Mouse (Mus musculus) intestine, embryonic 14.5 days (tissue): Measurements from ENCODE around the gene Prpsap1. TPM values are rescaled to one million over a fixed set of nuclear protein-coding genes. Genes with fewer than 3 reads are reported as not detected.

Experiments
- ATAC-seq: fragments of 200-750 bp; cut with Nextera tagmentation; replicated peaks from 2 replicates; pipeline ENCODE4 v1.8.0; 2017; ENCODE audit warnings: low read depth, moderate number of reproducible peaks, moderate TSS enrichment, moderate library complexity; ENCODE audit not compliant: low FRiP score, low TSS enrichment
- DNase-seq: peaks from one replicate; pipeline ENCODE4 v3.0.0-alpha.2; 2018; ENCODE audit warnings: low spot score
- H3K27ac ChIP-seq: fragments of 300-500 bp; sonication (generic); 2 replicates; pipeline ENCODE4 v1.5.1; 2014; ENCODE audit warnings: low read depth, mild to moderate bottlenecking, control low read depth
- H3K27me3 ChIP-seq: fragments of 300-500 bp; sonication (generic); replicated peaks from 2 replicates; pipeline ENCODE4 v1.6.1; 2014; ENCODE audit warnings: low read length, control low read depth; ENCODE audit not compliant: control insufficient read depth, insufficient read depth
- H3K36me3 ChIP-seq: fragments of 300-500 bp; sonication (generic); 2 replicates; pipeline ENCODE4 v1.6.1; 2014; ENCODE audit warnings: low read length, control low read depth; ENCODE audit not compliant: control insufficient read depth, insufficient read depth
- H3K4me1 ChIP-seq: fragments of 300-500 bp; sonication (generic); replicated peaks from 2 replicates; pipeline ENCODE4 v1.6.1; 2014; ENCODE audit warnings: low read length, control low read depth, mixed read lengths; ENCODE audit not compliant: control insufficient read depth, insufficient read depth
- H3K4me2 ChIP-seq: fragments of 300-500 bp; sonication (generic); 2 replicates; pipeline ENCODE4 v1.6.1; 2014; ENCODE audit warnings: low read length
- H3K4me3 ChIP-seq: fragments of 300-500 bp; sonication (generic); 2 replicates; pipeline ENCODE4 v1.5.1; 2014; ENCODE audit warnings: low read depth, low read length, control low read depth, mixed read lengths
- H3K9ac ChIP-seq: fragments of 300-500 bp; sonication (generic); 2 replicates; pipeline ENCODE4 v1.6.1; 2014; ENCODE audit warnings: mild to moderate bottlenecking, low read length
- H3K9me3 ChIP-seq: fragments of 300-500 bp; sonication (generic); 2 replicates; pipeline ENCODE4 v1.6.1; 2016; ENCODE audit warnings: low read length, control low read depth; ENCODE audit not compliant: control insufficient read depth
- WGBS: fragments of 180-500 bp; shearing (Covaris S2); extraction: QIAGEN DNeasy Blood & Tissue Kit; methylation state at CpG from one replicate; pipeline ENCODE4 v1.1.7; 2014; 5-methylcytosine and 5-hydroxymethylcytosine counted together
- polyA plus RNA-seq: library from polyadenylated mRNA; unstranded; fragments of >200 nt; fragmentation: Nextera tagmentation; extraction: Ambion mirVana; gene quantifications from 2 replicates; pipeline ENCODE4 v1.2.1, GENCODE M21; 2014

Gene Prpsap1
- polyA plus RNA-seq, 1 experiment from 2014 or later = 207 TPM

GRCm38 (mm10) chr11:116522046-116522445 is 28.0 kb upstream of the Prpsap1 start:
- no peak overlapping the region for H3K4me3 ChIP-seq
- no peaks in the 10 kb centered on the region for H3K9me3 ChIP-seq
- no peaks in the 10 kb centered on the region for H3K36me3 ChIP-seq
- ATAC-seq (no peak), DNase-seq (no peak)
- H3K27me3 ChIP-seq = no peaks in the 10 kb centered on the region
- no peak overlapping the region for H3K27ac ChIP-seq
- no peak overlapping the region for H3K4me2 ChIP-seq
- H3K9ac ChIP-seq = no peak overlapping the region
- 71% methylated on average over 3 of the region's 3 CpGs for WGBS
- H3K4me1 ChIP-seq = peaks cover 18% of the 10 kb centered on the region

GRCm38 (mm10) chr11:116521143-116521542 is 27.1 kb upstream of the Prpsap1 start:
- Histone ChIP-seq H3K9ac (no peak overlapping the region), H3K4me1 (peaks cover 18% of the 10 kb centered on the region), H3K36me3 (no peaks in the 10 kb centered on the region), H3K4me2 (no peak overlapping the region), H3K4me3 (no peak overlapping the region), H3K27me3 (no peaks in the 10 kb centered on the region), H3K27ac (no peak overlapping the region), H3K9me3 (no peaks in the 10 kb centered on the region)
- WGBS = 56% methylated on average over 3 of the region's 3 CpGs
- DNase-seq (no peak), ATAC-seq (no peak)

GRCm38 (mm10) chr11:116518482-116518881 is 24.5 kb upstream of the Prpsap1 start:
- DNase-seq = no peak
- peaks cover 13% of the 10 kb centered on the region for H3K4me1 ChIP-seq
- 40% methylated on average over 8 of the region's 8 CpGs for WGBS
- no peak for ATAC-seq
- no peaks in the 10 kb centered on the region for H3K9me3 ChIP-seq
- 0 out of 2 replicates have a peak, but pooled peaks cover 3% of the 10 kb centered on the region for H3K27me3 ChIP-seq
- no peak overlapping the region for H3K9ac ChIP-seq
- H3K4me3 ChIP-seq = no peak overlapping the region
- no peaks in the 10 kb centered on the region for H3K36me3 ChIP-seq
- no peak overlapping the region for H3K4me2 ChIP-seq
- H3K27ac ChIP-seq = peak overlapping the region; percentile 76; the same call in 1 of the 2 replicates

- DNase-seq (no peak), ATAC-seq (no peak)
- Histone ChIP-seq H3K9ac (no peak overlapping the region), H3K9me3 (no peaks in the 10 kb centered on the region), H3K4me3 (no peak overlapping the region), H3K27ac (no peak overlapping the region), H3K36me3 (no peaks in the 10 kb centered on the region), H3K4me1 (peaks cover 5% of the 10 kb centered on the region), H3K4me2 (no peak overlapping the region), H3K27me3 (0 out of 2 replicates have a peak, but pooled peaks cover 3% of the 10 kb centered on the region)
- 22% methylated on average over 24 of the region's 24 CpGs for WGBS
These were observed 21.5 kb upstream of the Prpsap1 start for GRCm38 (mm10) chr11:116515330-116516020.

GRCm38 (mm10) chr11:116513531-116514038 is 19.6 kb upstream of the Prpsap1 start:
- Histone ChIP-seq H3K27me3 (0 out of 2 replicates have a peak, but pooled peaks cover 3% of the 10 kb centered on the region), H3K9me3 (no peaks in the 10 kb centered on the region), H3K27ac (no peak overlapping the region), H3K4me2 (no peak overlapping the region), H3K4me3 (no peak overlapping the region), H3K9ac (no peak overlapping the region), H3K36me3 (no peaks in the 10 kb centered on the region), H3K4me1 (peaks cover 5% of the 10 kb centered on the region)
- WGBS = 76% methylated on average over 4 of the region's 4 CpGs
- DNase-seq (no peak), ATAC-seq (no peak)

GRCm38 (mm10) chr11:116512987-116513386 is 19.0 kb upstream of the Prpsap1 start:
- H3K27ac ChIP-seq = no peak overlapping the region
- peaks cover 4% of the 10 kb centered on the region for H3K4me1 ChIP-seq
- H3K4me2 ChIP-seq = no peak overlapping the region
- H3K27me3 ChIP-seq = 0 out of 2 replicates have a peak, but pooled peaks cover 3% of the 10 kb centered on the region
- no peak overlapping the region for H3K4me3 ChIP-seq
- 85% methylated on average over 6 of the region's 6 CpGs for WGBS
- no peaks in the 10 kb centered on the region for H3K9me3 ChIP-seq
- no peak overlapping the region for H3K9ac ChIP-seq
- ATAC-seq = no peak
- no peak for DNase-seq
- no peaks in the 10 kb centered on the region for H3K36me3 ChIP-seq

- Histone ChIP-seq H3K9ac (no peak overlapping the region), H3K4me3 (no peak overlapping the region), H3K27me3 (0 out of 2 replicates have a peak, but pooled peaks cover 3% of the 10 kb centered on the region), H3K9me3 (no peaks in the 10 kb centered on the region), H3K36me3 (no peaks in the 10 kb centered on the region), H3K27ac (no peak overlapping the region), H3K4me2 (no peak overlapping the region), H3K4me1 (no peaks in the 10 kb centered on the region)
- 92% methylated on average over 7 of the region's 7 CpGs for WGBS
- no peak for ATAC-seq
- no peak for DNase-seq
These were observed 18.2 kb upstream of the Prpsap1 start for GRCm38 (mm10) chr11:116512154-116512553.

GRCm38 (mm10) chr11:116511301-116511868 is 17.4 kb upstream of the Prpsap1 start:
- no peaks in the 10 kb centered on the region for H3K36me3 ChIP-seq
- no peak for ATAC-seq
- 64% methylated on average over 7 of the region's 7 CpGs for WGBS

More at GRCm38 (mm10) chr11:116511301-116511868, 17.4 kb upstream of the Prpsap1 start:
- no peak for DNase-seq
- no peak overlapping the region for H3K4me3 ChIP-seq
- no peaks in the 10 kb centered on the region for H3K4me1 ChIP-seq
- no peak overlapping the region for H3K9ac ChIP-seq
- H3K27me3 ChIP-seq = 0 out of 2 replicates have a peak, but pooled peaks cover 3% of the 10 kb centered on the region
- no peak overlapping the region for H3K27ac ChIP-seq
- no peak overlapping the region for H3K4me2 ChIP-seq
- H3K9me3 ChIP-seq = no peaks in the 10 kb centered on the region
